Mouse (Mus musculus) spleen, postnatal 10 days (tissue): ENCODE measurements around the gene 1700020D05Rik.
A peak's percentile ranks its signal among the peaks of the same experiment; 100 is the strongest.
"Not testable (repeated sequence)": the region's sequence is repeated elsewhere in the genome, so short reads cannot be mapped to it uniquely, and the experiment has no call there.

Experiments used
- DNase-seq, 2 experiments: peaks; one replicate each; pipeline ENCODE4 v3.0.0; 2021 to 2022; ENCODE audit warnings: low spot score in 2 of 2

1700020D05Rik gene

GRCm38 (mm10) chr19:5495353-5496051, 8.1 kb downstream of the 1700020D05Rik start:
- no peak for DNase-seq

GRCm38 (mm10) chr19:5494314-5494713, 9.3 kb downstream of the 1700020D05Rik start:
- no peak for DNase-seq

GRCm38 (mm10) chr19:5493301-5493721, 10.3 kb downstream of the 1700020D05Rik start:
- not testable (repeated sequence) for DNase-seq

- DNase-seq: no peak
Observed at GRCm38 (mm10) chr19:5492641-5493040, 10.9 kb downstream of the 1700020D05Rik start.

GRCm38 (mm10) chr19:5490898-5491708, 12.5 kb downstream of the 1700020D05Rik start:
- DNase-seq: peak; percentile 87 to 89

GRCm38 (mm10) chr19:5490313-5490897, 13.2 kb downstream of the 1700020D05Rik start, which contains the start of gene Cfl1:
Cfl1 (plus strand) TSS chr19:5490455.
- peak; percentile 85 to 96 for DNase-seq

- DNase-seq: not testable (repeated sequence)
Observed at GRCm38 (mm10) chr19:5489721-5490120, 13.9 kb downstream of the 1700020D05Rik start.

- DNase-seq: peak; percentile 97 to 98
Observed at GRCm38 (mm10) chr19:5488878-5489571, 14.6 kb downstream of the 1700020D05Rik start.

GRCm38 (mm10) chr19:5487768-5488550, 15.6 kb downstream of the 1700020D05Rik start, which contains the start of gene Mus81:
Mus81 (minus strand) TSS chr19:5488402.
- peak; percentile 96 to 97 for DNase-seq

GRCm38 (mm10) chr19:5486771-5487170, 16.8 kb downstream of the 1700020D05Rik start:
- no peak for DNase-seq

- no peak for DNase-seq
Observed at GRCm38 (mm10) chr19:5486286-5486685, 17.3 kb downstream of the 1700020D05Rik start.

- no peak for DNase-seq
Observed at GRCm38 (mm10) chr19:5485821-5486220, 17.8 kb downstream of the 1700020D05Rik start.

- no peak for DNase-seq
Observed at GRCm38 (mm10) chr19:5485371-5485770, 18.2 kb downstream of the 1700020D05Rik start.

GRCm38 (mm10) chr19:5484496-5484895, 19.1 kb downstream of the 1700020D05Rik start:
- DNase-seq: no peak

- DNase-seq: no peak
Observed at GRCm38 (mm10) chr19:5483386-5484359, 19.9 kb downstream of the 1700020D05Rik start.

GRCm38 (mm10) chr19:5481398-5481797, 22.2 kb downstream of the 1700020D05Rik start:
- no peak for DNase-seq

- DNase-seq: no peak
Observed at GRCm38 (mm10) chr19:5480016-5480415, 23.6 kb downstream of the 1700020D05Rik start.

- no peak for DNase-seq
Observed at GRCm38 (mm10) chr19:5477668-5478300, 25.8 kb downstream of the 1700020D05Rik start.

- no peak for DNase-seq
Observed at GRCm38 (mm10) chr19:5477004-5477667, 26.5 kb downstream of the 1700020D05Rik start.
